Mouse (Mus musculus) bone marrow, adult 2 months (tissue): ENCODE measurements around the gene S100a1. TPM values are rescaled to one million over a fixed set of nuclear protein-coding genes. Genes with fewer than 3 reads are reported as not detected.

Source experiments
- H3K27ac ChIP-seq: fragments of 200-500 bp; 2 replicates; pipeline ENCODE4 v1.5.1; 2012; ENCODE audit warnings: low read depth, mild to moderate bottlenecking, control low read depth, inconsistent platforms, low read length; ENCODE audit not compliant: control insufficient read depth, poor library complexity, insufficient read depth
- H3K4me1 ChIP-seq: fragments of 200-500 bp; 2 replicates; pipeline ENCODE4 v1.6.1; 2011; ENCODE audit warnings: low read length; ENCODE audit not compliant: control insufficient read depth, insufficient read depth
- H3K4me3 ChIP-seq: fragments of 200-500 bp; replicated peaks from 2 replicates; pipeline ENCODE3; 2011; ENCODE audit warnings: mild to moderate bottlenecking, low read depth, low read length, control low read depth; ENCODE audit not compliant: control insufficient read depth
- CTCF ChIP-seq: fragments of 200-500 bp; IDR thresholded peaks from 2 replicates; pipeline ENCODE4 v1.5.1; 2011; ENCODE audit warnings: low read length, control low read depth; ENCODE audit not compliant: control insufficient read depth, insufficient read depth
- POLR2A ChIP-seq: fragments of 200-500 bp; IDR thresholded peaks from 2 replicates; pipeline ENCODE4 v1.6.1; 2011; ENCODE audit warnings: low read depth, mild to moderate bottlenecking, control low read depth, low read length, borderline replicate concordance; ENCODE audit not compliant: control insufficient read depth
- WGBS: fragments of 180-500 bp; shearing (Covaris S2); methylation state at CpG from one replicate; pipeline ENCODE4 v1.1.7; 2018; 5-methylcytosine and 5-hydroxymethylcytosine counted together
- polyA plus RNA-seq: library from polyadenylated mRNA; stranded (reverse); fragments of >200 nt; gene quantifications from 2 replicates; pipeline ENCODE4 v1.2.4, GENCODE M21; 2011; ENCODE audit warnings: low replicate concordance; ENCODE audit not compliant: missing spikeins, insufficient read depth, insufficient read length

S100a1 gene
- 33.5 and 34.4 TPM in 2 replicates for polyA plus RNA-seq

GRCm38 (mm10) chr3:90513796-90514590, at the start of gene S100a1, which contains the start of gene S100a13:
TSS of gene S100a1 (minus strand) at chr3:90514392.
TSS of gene S100a13 (plus strand) at chr3:90514435.
- Histone ChIP-seq H3K4me1 (peaks cover 3% of the 10 kb centered on the region; the same call in 1 of the 2 replicates), H3K27ac (peak within 1 kb of the TSS; percentile 15; the same call in 1 of the 2 replicates), H3K4me3 (peak within 1 kb of the TSS; percentile 74)
- 6% methylated on average over 25 of the region's 25 CpGs for WGBS
- TF ChIP-seq CTCF = peak; percentile 12; the same call in 1 of the 2 replicates
- peak; percentile 40; the same call in 1 of the 2 replicates for TF ChIP-seq POLR2A

- TF ChIP-seq CTCF (no peak), POLR2A (no peak)
- H3K27ac ChIP-seq = no peak within 1 kb of the TSS
- H3K4me3 ChIP-seq = no peak within 1 kb of the TSS
- no peaks in the 10 kb centered on the region for H3K4me1 ChIP-seq
- 81% methylated on average over 6 of the region's 6 CpGs for WGBS
Measured at GRCm38 (mm10) chr3:90560008-90560628, 45.9 kb upstream of the S100a1 start, which contains the start of gene S100a3. TSS of gene S100a3 (plus strand) at chr3:90560578.

DNA sequence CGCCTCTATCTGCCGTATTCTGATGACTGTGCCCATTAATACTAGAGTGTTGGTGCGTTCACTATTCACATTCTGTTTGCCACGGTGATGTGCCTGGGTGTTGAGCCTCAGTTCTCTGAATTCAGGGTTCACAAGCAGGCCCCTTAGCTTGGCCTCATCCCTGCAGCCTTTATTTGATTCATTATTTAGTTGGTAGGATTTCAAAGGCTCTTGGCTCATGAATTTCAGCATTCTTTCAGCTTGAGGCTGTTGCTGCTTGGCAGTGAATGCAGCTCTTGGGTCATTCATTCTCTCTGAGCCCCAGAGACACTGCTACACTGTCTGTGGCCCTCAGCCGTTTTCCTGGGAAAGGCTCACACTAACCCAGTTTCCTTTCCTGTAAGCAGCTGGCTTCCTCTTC, 41.8 kb upstream of the S100a1 start:
- 77% methylated on average over 5 of the region's 5 CpGs for whole genome bisulfite sequencing
- TF ChIP-seq CTCF (no peak), POLR2A (no peak)

GRCm38 (mm10) chr3:90552231-90552630, 38.0 kb upstream of the S100a1 start:
- no peak for TF ChIP-seq POLR2A
- no peak for TF ChIP-seq CTCF
- Histone ChIP-seq H3K4me1 (no peaks in the 10 kb centered on the region), H3K4me3 (no peak overlapping the region), H3K27ac (no peak overlapping the region)
- WGBS = 89% methylated on average over 2 of the region's 2 CpGs

More for the DNA sequence above, 41.8 kb upstream of the S100a1 start:
- H3K4me1 ChIP-seq = no peaks in the 10 kb centered on the region
- H3K4me3 ChIP-seq = no peak overlapping the region
- no peak overlapping the region for H3K27ac ChIP-seq

- H3K4me3 ChIP-seq = no peak overlapping the region
- H3K27ac ChIP-seq = no peak overlapping the region
- TF ChIP-seq CTCF (no peak), POLR2A (no peak)
- WGBS = 76% methylated on average over 2 of the region's 2 CpGs
- H3K4me1 ChIP-seq = no peaks in the 10 kb centered on the region
Measured at GRCm38 (mm10) chr3:90550421-90550790, 36.2 kb upstream of the S100a1 start.

- WGBS = 76% methylated on average over 5 of the region's 5 CpGs
- H3K4me1 ChIP-seq = no peaks in the 10 kb centered on the region
- no peak overlapping the region for H3K4me3 ChIP-seq
- H3K27ac ChIP-seq = no peak overlapping the region
- TF ChIP-seq CTCF = no peak
- no peak for TF ChIP-seq POLR2A
Measured at GRCm38 (mm10) chr3:90549676-90550420, 35.7 kb upstream of the S100a1 start.

- TF ChIP-seq POLR2A (no peak), CTCF (no peak)
- Histone ChIP-seq H3K4me1 (no peaks in the 10 kb centered on the region), H3K4me3 (no peak overlapping the region), H3K27ac (no peak overlapping the region)
- 89% methylated on average over 4 of the region's 4 CpGs for WGBS
Measured at GRCm38 (mm10) chr3:90540904-90541303, 26.7 kb upstream of the S100a1 start.
